In genomic region chr4:120528171-120528570, GRCm38 (mm10) we compare ENCODE assay signal across 34 mouse cellular contexts. TPM values are rescaled to one million over a fixed set of nuclear protein-coding genes. Genes with fewer than 3 reads are reported as not detected.
DNase-seq lines count a peak whose midpoint lies in the region; ATAC-seq lines count a peak whose summit lies in the region.
"Had no signal": no experiment of that assay in that cellular context is flagged by ENCODE, and none has a peak within 500 bp of the region (broad histone marks: within the 10 kb centered on the region; RNA-seq: fewer than 3 reads in every experiment).

No protein-coding gene starts in this region.

- no peak for ATAC-seq in megakaryocyte, adult 5-6 weeks (ENCODE audit: poor library complexity, severe bottlenecking)
- ATAC-seq: activated CD4-positive, CD25-positive, alpha-beta regulatory T cell, adult 4 months; forebrain, embryonic 13.5 days; forebrain, embryonic 16.5 days; Patski had no signal

- peaks cover 86% of the 10 kb centered on the region for H3K36me3 ChIP-seq in heart, embryonic 10.5 days
- peaks cover 87% of the 10 kb centered on the region for H3K36me3 ChIP-seq in megakaryocyte, embryonic 14.5 days (replicated peaks; ENCODE audit: low read length)
- H3K36me3 ChIP-seq: G1E had no signal

- no peak overlapping the region for H3K4me3 ChIP-seq in heart, embryonic 10.5 days
- H3K4me3 ChIP-seq in megakaryocyte, embryonic 14.5 days (replicated peaks), result peak overlapping the region; percentile 29
- H3K4me3 ChIP-seq: forebrain, embryonic 10.5 days; forebrain, embryonic 13.5 days; hindbrain, embryonic 12.5 days; hindbrain, embryonic 15.5 days had no signal

- 0 out of 2 replicates have a peak, but pooled peaks cover 8% of the 10 kb centered on the region for H3K4me1 ChIP-seq in heart, embryonic 10.5 days
- H3K4me1 ChIP-seq in megakaryocyte, embryonic 14.5 days, result peaks cover 33% of the 10 kb centered on the region
- H3K4me1 ChIP-seq: forebrain, embryonic 10.5 days; forebrain, embryonic 13.5 days; hindbrain, embryonic 12.5 days; hindbrain, embryonic 15.5 days had no signal

- WGBS in heart, embryonic 10.5 days, result 91% methylated on average over 9 of the region's 9 CpGs

- H3K27ac ChIP-seq in heart, embryonic 10.5 days, result no peak overlapping the region
- H3K27ac ChIP-seq: forebrain, embryonic 10.5 days; forebrain, embryonic 13.5 days; hindbrain, embryonic 12.5 days; hindbrain, embryonic 15.5 days had no signal

- no peaks in the 10 kb centered on the region for H3K9me3 ChIP-seq in heart, embryonic 10.5 days
- H3K9me3 ChIP-seq in megakaryocyte, embryonic 14.5 days, result no peaks in the 10 kb centered on the region
- H3K9me3 ChIP-seq: forebrain, embryonic 10.5 days; forebrain, embryonic 13.5 days; G1E; hindbrain, embryonic 12.5 days; hindbrain, embryonic 15.5 days had no signal

- no peaks in the 10 kb centered on the region for H3K27me3 ChIP-seq in heart, embryonic 10.5 days (ENCODE audit: insufficient read depth, poor library complexity, severe bottlenecking)
- no peaks in the 10 kb centered on the region for H3K27me3 ChIP-seq in megakaryocyte, embryonic 14.5 days (replicated peaks)
- H3K27me3 ChIP-seq: CH12.LX; forebrain, embryonic 13.5 days; hindbrain, embryonic 12.5 days; hindbrain, embryonic 15.5 days; Patski had no signal

- DNase-seq in embryo, embryonic 10 days (ENCODE audit: low spot score), result peak; percentile 14
- no peak for DNase-seq in embryo, embryonic 9.5 days (ENCODE audit: extremely low spot score)
- DNase-seq in heart, adult 8-10 months (ENCODE audit: low spot score), result peak; percentile 32
- DNase-seq in heart, embryonic 10.5 days (ENCODE audit: low spot score), result no peak
- peak; percentile 19 for DNase-seq in ZHBTc4 (ENCODE audit: low read depth, low spot score)
- DNase-seq in layer of hippocampus, adult 18-20 months (ENCODE audit: low spot score in 2 of 2), result no peak
- DNase-seq: adrenal gland, postnatal 10 days; adrenal gland, postnatal 36 days; B cell, adult 2 months; cerebellum, adult 18-20 months; cerebellum, adult 9-10 months; cerebellum, postnatal 14 days; embryo, embryonic 11 days; gastrocnemius, postnatal 25 days; heart, postnatal 10 days; kidney, adult 2 months had no signal

RNA-seq across cellular contexts. Expression of gene Slfnl1, which starts 3.9 kb away (rescaled TPM):
- total RNA-seq in heart, adult 8-10 months (2022), result under 1 TPM in 3 of 4 experiments, not detected in 1; 0.14 to 0.35 (median 0.16) TPM
- polyA plus RNA-seq in heart, embryonic 10.5 days (2016; fragmentation: Nextera tagmentation; extraction: Ambion mirVana), result 0.10 TPM in 2 replicates
- polyA plus RNA-seq in megakaryocyte, embryonic 14.5 days (2012; ENCODE audit: insufficient read depth, low replicate concordance), result 0.11 TPM in 1 of 2 replicates, not detected in the other
- total RNA-seq in megakaryocyte, adult 5-6 weeks (2015), result 0.22 TPM in 1 of 2 replicates, not detected in the other
- not detected in 2 replicates for total RNA-seq in megakaryocyte, adult 5-6 weeks (2017)
- total RNA-seq in layer of hippocampus, adult 18-20 months (2021), result under 1 TPM; 0.17 to 0.36 TPM
- total RNA-seq: G1E; gastrocnemius, postnatal 25 days; hematopoietic stem cell, adult 5-6 weeks had no signal
- polyA plus RNA-seq: activated CD4-positive, CD25-positive, alpha-beta regulatory T cell, adult 4 months; embryonic facial prominence, embryonic 11.5 days; embryonic facial prominence, embryonic 14.5 days; forebrain, embryonic 10.5 days; forebrain, embryonic 13.5 days; forebrain, embryonic 16.5 days; G1E; heart, embryonic 11.5 days; heart, embryonic 14.5 days; hindbrain, embryonic 12.5 days; intestine, embryonic 14.5 days; intestine, postnatal 0 days had no signal

RNA-seq across cellular contexts. Expression of gene Ctps, which starts 41.9 kb away (rescaled TPM):
- 10 to 100 TPM; 27.7 to 31.2 (median 28.0) TPM for total RNA-seq in heart, adult 8-10 months (2022)
- 114 and 117 TPM in 2 replicates for polyA plus RNA-seq in heart, embryonic 10.5 days (2016; fragmentation: Nextera tagmentation; extraction: Ambion mirVana)
- 1.4 and 2.5 TPM in 2 replicates for polyA plus RNA-seq in megakaryocyte, embryonic 14.5 days (2012; ENCODE audit: insufficient read depth, low replicate concordance)
- 12.8 TPM in 2 replicates for total RNA-seq in megakaryocyte, adult 5-6 weeks (2015)
- 13.1 and 14.3 TPM in 2 replicates for total RNA-seq in megakaryocyte, adult 5-6 weeks (2017)
- total RNA-seq in layer of hippocampus, adult 18-20 months (2021), result 10 to 100 TPM; 33.4 to 34.1 TPM

Comparison
In these comparisons a context has a peak if more than half of its experiments do, and no peak if none do; other contexts are left out.
1. DNase-seq: peak in embryo, embryonic 10 days (single experiment), heart, adult 8-10 months (single experiment) and ZHBTc4 (single experiment); none in embryo, embryonic 9.5 days (single experiment), heart, embryonic 10.5 days (single experiment) and layer of hippocampus, adult 18-20 months (0 of 2).